Mouse (Mus musculus): Measurements from ENCODE around the gene Dnajb5.

Gene Dnajb5

GRCm38 (mm10) chr4:42949676-42950051 lies at the start of gene Dnajb5:
Gene Dnajb5 (plus strand): TSS chr4:42949814.
- DNase-seq (ENCODE audit: low spot score in 2 of 2): peak; percentile 98 to 100

- peak; percentile 64 to 69 for DNase-seq (ENCODE audit: low spot score in 2 of 2)
Observed at GRCm38 (mm10) chr4:42900878-42901277, 48.7 kb upstream of the Dnajb5 start.

GRCm38 (mm10) chr4:42902174-42902573 lies 47.4 kb upstream of the Dnajb5 start:
- no peak for DNase-seq (ENCODE audit: low spot score in 2 of 2)

- DNase-seq (ENCODE audit: low spot score in 2 of 2): no peak
Observed at GRCm38 (mm10) chr4:42902730-42903129, 46.9 kb upstream of the Dnajb5 start.

DNA sequence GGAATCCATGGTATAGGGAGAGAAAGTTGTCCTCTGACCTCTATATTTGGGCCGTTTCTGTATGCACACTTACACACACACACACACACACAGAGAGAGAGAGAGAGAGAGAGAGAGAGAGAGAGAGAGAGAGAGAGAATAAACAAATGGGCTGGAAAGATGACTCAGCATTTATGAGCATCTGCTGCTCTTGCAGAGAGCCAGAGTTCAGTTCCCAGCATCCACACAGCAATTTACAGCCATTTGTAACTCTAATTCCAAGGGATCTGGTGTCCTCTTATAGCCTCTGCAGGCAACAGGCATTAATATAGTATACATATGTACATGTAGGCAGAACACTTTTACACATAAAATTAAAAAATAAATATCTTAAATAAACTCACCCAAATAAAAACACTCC lies 45.7 kb upstream of the Dnajb5 start:
- no peak for DNase-seq (ENCODE audit: low spot score in 2 of 2)

DNA sequence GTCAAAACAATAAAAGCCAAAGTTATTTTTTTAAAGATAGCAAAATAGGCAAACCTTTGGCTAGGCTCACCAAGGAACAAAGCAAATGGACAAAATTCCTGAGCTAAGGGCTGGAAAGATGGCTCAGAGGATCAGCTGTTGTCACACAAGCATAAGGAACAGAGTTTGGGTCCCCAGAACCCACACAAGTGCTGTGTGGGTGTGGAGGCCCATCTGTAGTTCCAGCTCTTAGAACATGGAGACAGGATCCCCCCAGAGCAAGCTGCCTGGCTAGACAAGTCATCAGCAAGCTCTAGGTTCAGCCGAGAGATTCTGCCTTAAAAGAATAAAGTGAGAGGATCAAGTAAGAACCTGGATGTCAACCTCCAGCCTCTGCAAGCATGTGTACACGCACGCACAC lies 45.1 kb upstream of the Dnajb5 start:
- no peak for DNase-seq (ENCODE audit: low spot score in 2 of 2)

GRCm38 (mm10) chr4:42904966-42905365 lies 44.6 kb upstream of the Dnajb5 start:
- no peak for DNase-seq (ENCODE audit: low spot score in 2 of 2)

DNA sequence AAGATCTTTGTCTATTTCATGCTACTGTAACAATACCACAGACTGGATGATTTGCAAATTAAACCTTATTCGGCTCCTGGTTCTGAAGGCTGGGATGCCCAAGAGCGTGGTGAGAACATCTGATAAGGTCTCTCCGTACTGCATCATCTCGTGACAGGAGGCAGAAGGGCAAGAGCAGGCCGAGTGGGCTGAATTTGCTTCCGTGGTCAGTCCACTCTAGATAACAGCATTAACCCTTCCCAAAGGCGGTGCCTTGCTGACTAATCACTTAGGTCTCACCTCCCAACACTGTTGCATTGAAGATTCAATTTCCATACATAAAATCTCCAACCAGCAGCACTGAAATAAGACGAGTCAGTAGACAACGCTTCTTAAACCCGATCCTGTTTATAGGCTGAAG lies 36.2 kb upstream of the Dnajb5 start:
- DNase-seq (ENCODE audit: low spot score in 2 of 2): no peak

DNA sequence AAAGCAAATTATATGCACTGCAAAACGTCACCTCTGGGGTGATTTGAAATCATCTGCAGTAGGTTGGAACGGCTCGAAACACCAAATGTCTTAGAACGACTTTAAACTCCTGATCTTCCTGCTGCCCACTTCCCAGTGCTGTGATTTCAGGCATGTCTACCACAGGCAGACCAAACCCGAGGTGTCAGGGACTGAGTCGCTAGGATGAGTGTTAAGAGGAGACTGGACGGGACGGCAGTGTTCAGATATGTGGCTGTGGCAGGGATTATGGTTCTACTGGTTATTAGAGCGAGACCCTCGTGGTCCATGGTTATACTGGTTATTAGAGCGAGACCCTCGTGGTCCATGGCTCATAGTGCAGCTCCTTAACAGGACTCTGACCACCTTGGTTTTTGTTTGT lies 34.3 kb upstream of the Dnajb5 start:
- no peak for DNase-seq (ENCODE audit: low spot score in 2 of 2)

GRCm38 (mm10) chr4:42915966-42916365 lies 33.6 kb upstream of the Dnajb5 start:
- DNase-seq (ENCODE audit: low spot score in 2 of 2): no peak

GRCm38 (mm10) chr4:42916617-42917401 lies 32.8 kb upstream of the Dnajb5 start, which contains the start of gene Phf24:
Gene Phf24 (plus strand): TSS chr4:42916660.
- DNase-seq (ENCODE audit: low spot score in 2 of 2): peak in 1 of 2 experiments; percentile 56

GRCm38 (mm10) chr4:42917402-42917774 lies 32.2 kb upstream of the Dnajb5 start:
- no peak for DNase-seq (ENCODE audit: low spot score in 2 of 2)

- DNase-seq (ENCODE audit: low spot score in 2 of 2): no peak
Observed at GRCm38 (mm10) chr4:42920726-42921125, 28.9 kb upstream of the Dnajb5 start.

GRCm38 (mm10) chr4:42921536-42921935 lies 28.1 kb upstream of the Dnajb5 start:
- peak in 1 of 2 experiments; percentile 39 for DNase-seq (ENCODE audit: low spot score in 2 of 2)

GRCm38 (mm10) chr4:42922056-42922455 lies 27.6 kb upstream of the Dnajb5 start:
- DNase-seq (ENCODE audit: low spot score in 2 of 2): peak in 1 of 2 experiments; percentile 35

DNA sequence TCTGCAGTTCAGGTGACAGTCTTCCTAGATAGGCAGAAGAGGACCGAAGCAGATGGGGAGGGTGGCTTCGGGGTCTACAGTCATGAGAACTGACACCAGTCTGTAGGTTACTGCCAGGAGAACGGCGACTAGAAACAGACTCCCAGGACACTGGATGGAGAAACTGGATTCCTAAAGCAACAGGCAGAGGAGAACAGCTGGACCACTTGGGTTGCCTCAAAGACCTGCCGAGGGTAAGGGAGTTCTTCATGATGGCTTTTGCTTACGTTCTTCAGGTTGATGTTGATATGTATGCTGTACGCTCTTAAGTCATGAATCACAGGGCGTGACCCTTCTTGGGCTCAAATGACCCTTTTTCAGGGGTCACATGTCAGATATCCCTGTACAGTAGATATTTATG lies 27.2 kb upstream of the Dnajb5 start:
- peak; percentile 1 to 2 for DNase-seq (ENCODE audit: low spot score in 2 of 2)

DNA sequence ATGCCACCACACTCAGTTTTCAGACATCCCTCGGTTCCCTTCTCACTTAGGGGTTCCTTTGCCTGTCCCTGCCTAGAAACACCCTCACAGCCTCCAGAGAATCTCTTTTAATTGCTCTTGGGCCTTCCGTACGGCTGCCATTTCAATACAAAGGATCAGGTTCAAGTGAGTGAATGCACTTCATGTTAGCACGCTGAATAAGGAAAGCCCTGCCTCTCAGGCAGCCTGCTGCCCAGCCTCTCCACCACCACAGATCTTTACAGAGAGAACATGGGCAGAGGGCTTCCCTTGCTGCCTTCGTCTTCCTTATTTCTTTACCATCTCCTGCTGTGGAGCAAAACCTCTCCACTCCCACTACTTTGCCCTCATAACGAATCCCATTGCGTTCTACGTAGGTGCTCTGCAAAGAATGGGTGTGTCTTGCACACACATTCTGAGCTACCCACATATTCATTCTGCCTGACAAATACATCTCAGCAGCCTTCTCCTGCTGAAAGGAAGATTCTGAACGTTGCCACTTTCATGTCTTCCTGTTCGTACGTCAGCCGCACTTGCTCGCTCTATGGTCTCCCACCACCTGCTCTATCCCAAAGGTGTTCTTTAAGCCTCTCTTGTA lies 25.4 kb upstream of the Dnajb5 start:
- DNase-seq (ENCODE audit: low spot score in 2 of 2): peak; percentile 43 to 44

- peak in 1 of 2 experiments; percentile 2 for DNase-seq (ENCODE audit: low spot score in 2 of 2)
Observed at GRCm38 (mm10) chr4:42928209-42928608, 21.4 kb upstream of the Dnajb5 start.

DNA sequence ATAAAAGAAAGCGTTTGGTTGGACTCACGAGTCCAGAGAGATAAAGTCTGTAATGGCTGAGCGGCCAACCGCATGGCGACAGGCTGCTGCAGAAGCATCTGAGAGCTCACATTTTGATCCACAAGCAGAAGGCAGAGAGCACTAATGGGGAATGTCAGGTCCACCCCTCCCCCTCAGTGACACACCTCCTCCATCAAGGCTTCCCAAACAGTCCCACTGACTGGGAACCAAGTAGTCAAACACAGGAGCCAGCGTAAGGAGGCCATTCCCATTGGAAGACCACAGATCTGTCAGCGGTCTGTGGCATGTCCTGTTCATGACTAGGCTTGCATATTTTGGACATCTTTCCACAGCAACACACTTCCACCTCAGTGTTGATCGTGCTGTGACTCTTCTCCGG lies 20.7 kb upstream of the Dnajb5 start:
- DNase-seq (ENCODE audit: low spot score in 2 of 2): peak in 1 of 2 experiments; percentile 2

- peak in 1 of 2 experiments; percentile 1 for DNase-seq (ENCODE audit: low spot score in 2 of 2)
Observed at GRCm38 (mm10) chr4:42932229-42932969, 17.2 kb upstream of the Dnajb5 start.

DNA sequence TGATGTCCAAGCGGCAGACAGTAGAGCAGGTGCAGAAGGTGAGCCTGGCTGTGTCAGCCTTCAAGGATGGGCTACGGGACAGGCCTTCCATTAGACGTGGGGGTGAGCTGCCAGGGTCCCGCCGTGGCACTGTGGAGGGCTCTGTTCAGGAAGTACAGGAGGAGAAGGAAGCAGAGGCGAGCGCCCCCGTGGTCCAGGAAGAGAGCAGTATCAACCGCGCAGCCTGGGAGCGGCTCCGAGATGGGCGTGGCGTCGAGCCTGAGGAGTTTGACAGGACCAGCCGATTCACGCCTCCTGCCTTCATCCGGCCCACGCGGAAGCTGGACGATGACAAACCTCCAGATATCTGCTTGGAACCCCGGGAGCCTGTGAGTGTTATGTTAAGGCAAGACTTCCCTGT lies 16.0 kb upstream of the Dnajb5 start:
- DNase-seq (ENCODE audit: low spot score in 2 of 2): peak; percentile 68 to 78

- peak in 1 of 2 experiments; percentile 62 for DNase-seq (ENCODE audit: low spot score in 2 of 2)
Observed at GRCm38 (mm10) chr4:42941396-42941795, 8.2 kb upstream of the Dnajb5 start.

- DNase-seq (ENCODE audit: low spot score in 2 of 2): no peak
Observed at GRCm38 (mm10) chr4:42943341-42943740, 6.3 kb upstream of the Dnajb5 start.

Measured in right cerebral cortex, adult 2 months (tissue).